Mouse (Mus musculus) liver, embryonic 11.5 days (tissue): Measurements from ENCODE around the gene Mprip. TPM values are rescaled to one million over a fixed set of nuclear protein-coding genes. Genes with fewer than 3 reads are reported as not detected.
"Not testable (repeated sequence)": the region's sequence is repeated elsewhere in the genome, so short reads cannot be mapped to it uniquely, and the experiment has no call there.

ENCODE experiments used
- ATAC-seq: fragments of 200-750 bp; cut with Nextera tagmentation; replicated peaks from 2 replicates; pipeline ENCODE4 v1.8.0; 2017; ENCODE audit warnings: moderate number of reproducible peaks, mild to moderate bottlenecking, moderate TSS enrichment, moderate library complexity; ENCODE audit not compliant: low FRiP score
- DNase-seq: peaks from one replicate; pipeline ENCODE4 v3.0.0-alpha.2; 2017; ENCODE audit warnings: low spot score
- H3K27ac ChIP-seq: fragments of 300-500 bp; sonication (generic); 2 replicates; pipeline ENCODE4 v1.5.1; 2014; ENCODE audit warnings: mild to moderate bottlenecking, low read depth, low read length, control low read depth
- H3K27me3 ChIP-seq: fragments of 300-500 bp; sonication (generic); replicated peaks from 2 replicates; pipeline ENCODE4 v1.6.1; 2014; ENCODE audit warnings: low read length, mixed read lengths; ENCODE audit not compliant: control insufficient read depth, insufficient read depth
- H3K36me3 ChIP-seq: fragments of 300-500 bp; sonication (generic); 2 replicates; pipeline ENCODE4 v1.6.1; 2014; ENCODE audit warnings: mild to moderate bottlenecking, low read length, moderate library complexity, mixed read lengths; ENCODE audit not compliant: control insufficient read depth, insufficient read depth
- H3K4me1 ChIP-seq: fragments of 300-500 bp; sonication (generic); replicated peaks from 2 replicates; pipeline ENCODE4 v1.6.1; 2014; ENCODE audit warnings: low read length, mixed read lengths; ENCODE audit not compliant: control insufficient read depth, insufficient read depth
- H3K4me2 ChIP-seq: fragments of 300-500 bp; sonication (generic); 2 replicates; pipeline ENCODE4 v1.6.1; 2014; ENCODE audit warnings: mild to moderate bottlenecking, control low read depth, moderate library complexity
- H3K4me3 ChIP-seq: fragments of 300-500 bp; sonication (generic); 2 replicates; pipeline ENCODE4 v1.5.1; 2014; ENCODE audit warnings: low read depth, low read length, control low read depth
- H3K9ac ChIP-seq: fragments of 300-500 bp; sonication (generic); 2 replicates; pipeline ENCODE4 v1.6.1; 2014; ENCODE audit warnings: low read depth, low read length, control low read depth
- H3K9me3 ChIP-seq: fragments of 300-500 bp; sonication (generic); 2 replicates; pipeline ENCODE4 v1.6.1; 2016; ENCODE audit warnings: low read length, inconsistent platforms, mixed read lengths; ENCODE audit not compliant: control insufficient read depth
- WGBS: fragments of 180-500 bp; shearing (Covaris S2); extraction: QIAGEN DNeasy Blood & Tissue Kit; methylation state at CpG from one replicate; pipeline ENCODE4 v1.1.7; 2014; 5-methylcytosine and 5-hydroxymethylcytosine counted together
- polyA plus RNA-seq: library from polyadenylated mRNA; unstranded; fragments of >200 nt; fragmentation: Nextera tagmentation; extraction: Ambion mirVana; gene quantifications from 2 replicates; pipeline ENCODE4 v1.2.1, GENCODE M21; 2014

The Mprip gene
- 44.9 and 46.7 TPM in 2 replicates for polyA plus RNA-seq

- peak within 1 kb of the TSS; percentile 80 for H3K9ac ChIP-seq
- H3K4me1 ChIP-seq: peaks cover 31% of the 10 kb centered on the region
- H3K4me3 ChIP-seq: peak within 1 kb of the TSS; percentile 80
- H3K27ac ChIP-seq: 0 out of 2 replicates have a peak within 1 kb of the TSS, but pooled peaks have one; percentile 28
- 68% methylated on average over 3 of the region's 3 CpGs for WGBS
- H3K4me2 ChIP-seq: peak within 1 kb of the TSS; percentile 86
- H3K36me3 ChIP-seq: no peaks in the 10 kb centered on the region
- H3K9me3 ChIP-seq: no peaks in the 10 kb centered on the region
- H3K27me3 ChIP-seq: peaks cover 2% of the 10 kb centered on the region; the same call in 1 of the 2 replicates
- ATAC-seq (no peak), DNase-seq (no peak)
Observed at GRCm38 (mm10) chr11:59661005-59661404, at the start of gene Mprip. Gene Mprip (plus strand): TSS chr11:59661305.

- Histone ChIP-seq H3K9me3 (no peaks in the 10 kb centered on the region), H3K27ac (no peak overlapping the region), H3K9ac (no peak overlapping the region), H3K4me2 (no peak overlapping the region), H3K27me3 (no peaks in the 10 kb centered on the region; the same call in 1 of the 2 replicates), H3K4me1 (no peaks in the 10 kb centered on the region), H3K4me3 (no peak overlapping the region), H3K36me3 (no peaks in the 10 kb centered on the region)
- WGBS: 80% methylated on average over 5 of the region's 5 CpGs
- ATAC-seq (no peak), DNase-seq (no peak)
Observed at GRCm38 (mm10) chr11:59611646-59612045, 49.5 kb upstream of the Mprip start.

GRCm38 (mm10) chr11:59614120-59614519, 47.0 kb upstream of the Mprip start:
- DNase-seq: no peak
- Histone ChIP-seq H3K4me3 (no peak overlapping the region), H3K9me3 (no peaks in the 10 kb centered on the region), H3K36me3 (no peaks in the 10 kb centered on the region), H3K27ac (no peak overlapping the region), H3K4me1 (no peaks in the 10 kb centered on the region), H3K4me2 (no peak overlapping the region), H3K9ac (no peak overlapping the region), H3K27me3 (no peaks in the 10 kb centered on the region; the same call in 1 of the 2 replicates)
- ATAC-seq: no peak
- WGBS: 52% methylated on average over 4 of the region's 4 CpGs

GRCm38 (mm10) chr11:59616986-59617385, 44.1 kb upstream of the Mprip start:
- not testable (repeated sequence) for H3K9me3 ChIP-seq, H3K9ac ChIP-seq, H3K4me1 ChIP-seq, ATAC-seq, H3K4me3 ChIP-seq, H3K4me2 ChIP-seq, DNase-seq, H3K27me3 ChIP-seq, H3K27ac ChIP-seq, H3K36me3 ChIP-seq
- 84% methylated on average over 2 of the region's 2 CpGs for WGBS

GRCm38 (mm10) chr11:59622214-59622613, 38.9 kb upstream of the Mprip start:
- no peaks in the 10 kb centered on the region for H3K36me3 ChIP-seq
- no peak overlapping the region for H3K4me2 ChIP-seq
- no peak for DNase-seq

GRCm38 (mm10) chr11:59624017-59624630, 37.0 kb upstream of the Mprip start:
- Histone ChIP-seq H3K4me1 (no peaks in the 10 kb centered on the region), H3K9ac (no peak overlapping the region), H3K9me3 (no peaks in the 10 kb centered on the region), H3K27ac (no peak overlapping the region), H3K27me3 (no peaks in the 10 kb centered on the region), H3K36me3 (no peaks in the 10 kb centered on the region), H3K4me3 (no peak overlapping the region), H3K4me2 (no peak overlapping the region)
- ATAC-seq: no peak
- 32% methylated on average over 6 of the region's 6 CpGs for WGBS
- DNase-seq: no peak

More at GRCm38 (mm10) chr11:59622214-59622613, 38.9 kb upstream of the Mprip start:
- 60% methylated on average over 3 of the region's 3 CpGs for WGBS
- no peak overlapping the region for H3K27ac ChIP-seq
- no peak overlapping the region for H3K9ac ChIP-seq
- ATAC-seq: no peak
- no peaks in the 10 kb centered on the region for H3K27me3 ChIP-seq
- H3K4me1 ChIP-seq: no peaks in the 10 kb centered on the region
- H3K9me3 ChIP-seq: no peaks in the 10 kb centered on the region
- no peak overlapping the region for H3K4me3 ChIP-seq

- Histone ChIP-seq H3K27me3 (no peaks in the 10 kb centered on the region), H3K4me3 (no peak overlapping the region), H3K4me2 (no peak overlapping the region), H3K36me3 (no peaks in the 10 kb centered on the region), H3K9ac (no peak overlapping the region), H3K9me3 (no peaks in the 10 kb centered on the region), H3K4me1 (no peaks in the 10 kb centered on the region), H3K27ac (no peak overlapping the region)
- ATAC-seq (no peak), DNase-seq (no peak)
- 82% methylated on average over 7 of the region's 7 CpGs for WGBS
Observed at GRCm38 (mm10) chr11:59626192-59626591, 34.9 kb upstream of the Mprip start.

- H3K27ac ChIP-seq: no peak overlapping the region
- no peak for ATAC-seq
- H3K36me3 ChIP-seq: no peaks in the 10 kb centered on the region
- H3K4me1 ChIP-seq: no peaks in the 10 kb centered on the region
- no peak overlapping the region for H3K9ac ChIP-seq
- H3K9me3 ChIP-seq: no peaks in the 10 kb centered on the region
- DNase-seq: no peak
- WGBS: 62% methylated on average over 5 of the region's 5 CpGs
- no peak overlapping the region for H3K4me3 ChIP-seq
- no peak overlapping the region for H3K4me2 ChIP-seq
- no peaks in the 10 kb centered on the region for H3K27me3 ChIP-seq
Observed at GRCm38 (mm10) chr11:59628177-59628576, 32.9 kb upstream of the Mprip start.

- H3K27me3 ChIP-seq: no peaks in the 10 kb centered on the region; the same call in 1 of the 2 replicates
- H3K9ac ChIP-seq: no peak overlapping the region
- H3K9me3 ChIP-seq: no peaks in the 10 kb centered on the region
- H3K4me2 ChIP-seq: no peak overlapping the region
- no peak for DNase-seq
- 68% methylated on average over 5 of the region's 5 CpGs for WGBS
- no peaks in the 10 kb centered on the region for H3K4me1 ChIP-seq
- ATAC-seq: no peak
- H3K27ac ChIP-seq: no peak overlapping the region
- H3K36me3 ChIP-seq: no peaks in the 10 kb centered on the region
- no peak overlapping the region for H3K4me3 ChIP-seq
Observed at GRCm38 (mm10) chr11:59629871-59630270, 31.2 kb upstream of the Mprip start.
